Mouse (Mus musculus) thymus, postnatal 10 days (tissue): ENCODE measurements at regions not wholly inside any gene's neighbourhood (a gene's known extent, or its start where the extent isn't known, plus 50 kb on each side); places are given as distances from the start of the nearest gene placed in this dataset.
A peak's percentile ranks its signal among the peaks of the same experiment; 100 is the strongest.

Experiments
- DNase-seq, 2 experiments: peaks; one replicate each; pipeline ENCODE4 v3.0.0; 2021; ENCODE audit warnings: low spot score in 2 of 2

DNA sequence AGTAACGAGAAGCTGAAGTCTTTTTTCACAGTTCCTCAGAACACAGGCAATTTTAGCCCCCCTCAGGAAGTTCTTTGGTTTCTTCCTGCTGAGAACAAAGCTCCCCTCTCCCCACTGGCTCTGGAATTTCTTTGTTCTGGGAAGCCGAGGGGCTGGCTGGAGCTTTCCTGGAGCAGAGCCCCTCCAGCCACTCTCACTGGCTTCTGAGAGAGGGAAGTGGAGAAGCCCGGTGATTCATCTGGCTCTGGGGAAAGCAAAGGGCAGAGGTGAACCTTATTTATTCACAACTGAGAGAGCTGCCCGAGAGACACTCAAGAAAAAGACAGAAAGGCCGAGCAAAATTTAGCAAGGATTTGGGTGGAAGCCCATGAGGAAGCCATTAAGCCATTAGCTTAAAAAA lies 63.9 kb downstream of the Ddx3x start:
- no peak for DNase-seq

- no peak for DNase-seq
Measured at GRCm38 (mm10) chrX:13345126-13345525, 64.4 kb downstream of the Ddx3x start.

DNA sequence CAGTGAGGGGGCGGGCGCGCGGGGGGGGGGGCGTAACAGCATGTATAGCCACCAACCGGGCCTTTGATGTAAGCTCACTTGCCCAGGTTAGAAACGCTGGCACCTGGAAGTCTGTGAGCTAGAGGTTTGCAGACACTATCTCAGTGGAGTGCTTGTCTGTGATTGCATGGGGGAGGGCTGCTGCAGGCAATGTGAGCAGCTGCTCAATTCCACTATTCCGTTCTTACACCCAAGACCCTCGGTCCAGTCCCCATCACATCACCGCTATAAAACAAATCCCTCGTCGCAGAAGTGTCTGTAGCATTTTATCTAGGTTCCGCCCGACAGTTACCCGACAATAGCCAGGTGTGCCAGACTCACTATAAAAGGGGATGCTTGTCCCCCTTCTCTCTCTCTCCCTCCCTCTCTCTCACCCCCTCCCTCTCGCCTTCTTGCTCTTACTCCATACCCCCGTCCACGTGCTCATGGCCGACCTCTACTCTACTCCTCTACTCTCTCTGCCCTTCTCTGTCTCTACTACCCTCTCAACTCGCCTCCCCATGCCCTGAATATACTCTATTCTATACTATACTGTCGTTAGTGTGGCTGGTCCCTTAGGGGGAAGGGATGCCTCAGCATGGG lies 65.4 kb downstream of the Ddx3x start:
- peak; percentile 25 to 27 for DNase-seq

- DNase-seq, result peak; percentile 57 to 63
Measured at GRCm38 (mm10) chrX:13346696-13347026, 65.9 kb downstream of the Ddx3x start.

DNA sequence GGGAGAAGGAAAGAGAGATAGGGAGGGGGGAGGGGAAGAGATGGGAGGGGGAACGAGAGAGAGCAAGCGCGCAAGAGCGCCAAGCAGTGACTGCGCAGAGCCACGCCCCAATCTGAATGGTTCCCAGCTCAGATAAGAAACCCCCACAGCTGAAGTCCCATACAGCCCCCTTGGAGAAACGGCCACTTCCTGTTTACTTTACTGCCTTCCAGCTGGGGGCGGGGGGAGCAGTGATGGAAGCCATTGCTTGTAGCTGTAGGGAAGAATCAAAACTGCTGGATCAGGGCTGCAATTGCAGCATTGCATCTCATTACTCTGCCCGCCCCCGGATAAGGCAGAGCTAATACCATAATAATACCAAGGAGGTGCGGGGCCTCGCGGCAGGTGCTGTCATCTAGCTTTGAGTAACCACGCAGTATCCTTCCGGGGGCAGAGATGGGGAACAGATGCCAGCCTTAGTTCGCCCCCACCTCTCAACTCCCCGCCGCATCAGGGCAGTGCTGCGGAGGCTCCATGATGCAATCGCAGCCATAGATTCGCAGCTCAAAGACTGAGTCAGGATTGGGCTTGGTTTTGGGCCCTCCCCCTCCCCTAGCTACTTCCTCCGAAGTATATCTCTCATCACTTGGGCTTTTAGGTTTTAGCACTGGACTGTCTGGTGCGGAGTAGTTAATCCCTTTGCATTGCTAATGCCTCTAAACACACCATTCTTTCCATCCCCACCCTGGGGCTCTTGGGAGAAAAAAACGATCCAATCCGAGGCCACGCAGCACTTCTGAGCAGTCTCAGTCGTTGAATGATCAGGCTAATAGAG lies 66.5 kb downstream of the Ddx3x start:
- peak; percentile 62 to 72 for DNase-seq

GRCm38 (mm10) chrX:13348415-13348814 lies 67.6 kb downstream of the Ddx3x start:
- DNase-seq, result no peak

DNA sequence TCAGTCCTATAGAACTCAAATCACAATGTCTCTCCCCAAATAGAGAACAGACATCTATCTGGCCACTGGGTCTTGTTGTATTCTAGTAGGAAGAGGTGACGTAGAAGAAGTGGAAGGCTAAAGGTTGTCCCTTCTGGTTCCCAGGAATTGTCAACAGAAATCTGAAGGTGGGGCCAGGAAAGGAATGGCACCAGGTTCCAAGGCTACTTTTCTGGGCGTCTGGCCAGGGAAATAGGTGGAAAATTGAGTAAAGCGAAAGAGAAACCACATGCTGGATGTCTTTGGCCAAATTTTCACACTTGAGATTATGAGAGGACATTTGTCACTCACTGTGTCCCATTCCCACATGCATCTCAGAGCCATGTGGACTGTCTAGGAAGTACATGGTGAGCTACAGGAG lies 69.7 kb downstream of the Ddx3x start:
- DNase-seq, result no peak

- no peak for DNase-seq
Measured at GRCm38 (mm10) chrX:13357149-13357783, 76.5 kb downstream of the Ddx3x start.

DNA sequence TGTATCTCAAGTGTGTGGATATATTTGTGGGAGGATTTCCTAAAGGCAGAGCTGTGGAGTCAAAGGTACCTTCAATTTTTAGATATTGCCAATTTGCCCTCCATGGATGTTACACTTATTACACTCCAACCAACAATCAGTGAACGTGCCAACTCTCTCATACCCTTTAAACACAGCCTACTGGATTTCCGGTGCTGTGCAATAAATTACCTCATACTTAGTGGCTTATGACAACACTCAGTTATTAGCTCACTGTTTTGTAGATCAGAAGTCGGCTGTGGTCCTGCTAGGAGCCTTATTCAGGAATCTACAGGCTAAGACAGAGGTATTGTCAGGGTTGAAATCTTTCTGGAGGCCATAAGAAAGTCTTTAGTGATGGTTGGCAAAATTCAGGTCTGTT lies 77.2 kb downstream of the Ddx3x start:
- DNase-seq, result no peak

DNA sequence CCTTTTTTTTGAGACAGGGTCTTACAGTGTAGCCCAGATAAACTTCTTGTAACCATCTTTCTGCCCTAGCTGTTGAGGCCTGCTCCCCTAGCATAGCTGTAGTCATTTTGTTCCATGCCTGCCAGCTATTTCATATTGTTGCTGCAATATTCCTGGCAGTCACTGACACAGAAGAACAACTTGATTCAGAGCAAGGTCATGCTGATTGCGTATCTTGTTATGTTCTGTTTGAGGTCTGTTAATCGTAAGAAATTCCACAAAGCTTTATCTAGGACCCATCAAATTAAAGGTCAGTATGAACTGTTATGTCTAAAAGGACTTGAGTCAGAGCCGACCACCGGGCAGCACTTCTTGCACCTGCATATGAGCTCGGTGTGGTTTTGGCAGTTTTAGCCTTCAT lies 79.7 kb downstream of the Ddx3x start:
- no peak for DNase-seq

- peak; percentile 32 to 40 for DNase-seq
Measured at GRCm38 (mm10) chrX:13370319-13370718, 89.5 kb downstream of the Ddx3x start.

DNA sequence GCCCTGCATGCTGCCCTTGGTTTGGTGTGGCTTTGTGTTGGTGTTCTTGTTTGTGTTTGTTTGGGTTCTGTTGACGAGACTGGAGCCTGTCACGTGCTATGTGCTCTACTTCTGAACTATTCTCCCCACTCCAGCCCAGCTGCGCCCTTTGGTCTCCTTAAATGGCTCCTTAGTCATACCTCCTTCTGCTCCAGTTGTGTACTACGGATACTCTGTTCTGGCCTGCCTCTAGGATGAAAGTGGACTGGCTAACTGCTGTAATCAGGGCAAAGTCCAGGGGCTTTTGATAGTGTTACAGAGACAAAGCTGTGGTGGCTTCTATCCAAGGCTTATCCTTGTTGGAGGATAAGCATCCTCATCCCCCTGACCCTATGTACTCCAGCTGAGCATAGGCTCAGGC lies 92.0 kb downstream of the Ddx3x start:
- DNase-seq, result no peak

- no peak for DNase-seq
Measured at GRCm38 (mm10) chrX:13386354-13386753, 79.6 kb upstream of the Nyx start.

GRCm38 (mm10) chrX:13398466-13398865 lies 67.4 kb upstream of the Nyx start:
- DNase-seq, result no peak

- no peak for DNase-seq
Measured at GRCm38 (mm10) chrX:13412726-13413125, 53.2 kb upstream of the Nyx start.

DNA sequence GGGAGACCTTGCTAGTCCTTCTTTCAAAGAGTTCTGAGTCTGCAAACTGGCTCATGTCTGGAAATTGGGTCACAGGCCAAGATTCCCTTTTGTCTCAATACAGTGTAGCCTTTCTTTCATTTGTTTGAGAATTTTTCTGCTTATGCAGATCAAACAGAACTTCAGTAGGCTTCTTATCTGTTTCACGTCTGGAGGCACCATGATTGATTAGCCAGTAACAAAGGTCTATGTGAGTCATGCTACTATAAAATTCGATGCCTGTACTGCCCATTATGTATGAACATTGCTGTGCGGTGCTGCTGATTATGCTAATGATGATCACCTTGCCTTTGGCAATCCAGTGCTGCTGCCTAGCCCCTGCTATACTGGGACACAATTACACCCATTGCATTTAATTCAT lies 52.8 kb upstream of the Nyx start:
- DNase-seq, result no peak
